Mouse (Mus musculus) intestine, embryonic 15.5 days (tissue): Measurements from ENCODE around the gene Ube2g1. TPM values are rescaled to one million over a fixed set of nuclear protein-coding genes. Genes with fewer than 3 reads are reported as not detected.
"Not testable (repeated sequence)": the region's sequence is repeated elsewhere in the genome, so short reads cannot be mapped to it uniquely, and the experiment has no call there.

Experiments
- ATAC-seq: fragments of 200-750 bp; cut with Nextera tagmentation; 2 replicates; pipeline ENCODE4 v1.8.0; 2017; ENCODE audit warnings: moderate TSS enrichment, moderate library complexity
- H3K27ac ChIP-seq: fragments of 300-500 bp; sonication (generic); 2 replicates; pipeline ENCODE4 v1.5.1; 2015; ENCODE audit warnings: mild to moderate bottlenecking, inconsistent platforms
- H3K27me3 ChIP-seq: fragments of 300-500 bp; sonication (generic); replicated peaks from 2 replicates; pipeline ENCODE4 v1.6.1; 2015; ENCODE audit warnings: inconsistent platforms
- H3K36me3 ChIP-seq: fragments of 300-500 bp; sonication (generic); 2 replicates; pipeline ENCODE4 v1.6.1; 2015; ENCODE audit warnings: inconsistent platforms
- H3K4me1 ChIP-seq: fragments of 300-500 bp; sonication (generic); replicated peaks from 2 replicates; pipeline ENCODE4 v1.6.1; 2015; ENCODE audit warnings: inconsistent platforms
- H3K4me2 ChIP-seq: fragments of 300-500 bp; sonication (generic); replicated peaks from 2 replicates; pipeline ENCODE4 v1.6.1; 2015; ENCODE audit warnings: mild to moderate bottlenecking, inconsistent platforms
- H3K4me3 ChIP-seq: fragments of 300-500 bp; sonication (generic); replicated peaks from 2 replicates; pipeline ENCODE4 v1.5.1; 2015; ENCODE audit warnings: inconsistent platforms
- H3K9ac ChIP-seq: fragments of 300-500 bp; sonication (generic); 2 replicates; pipeline ENCODE4 v1.6.1; 2015; ENCODE audit warnings: inconsistent platforms
- H3K9me3 ChIP-seq: fragments of 300-500 bp; sonication (generic); 2 replicates; pipeline ENCODE4 v1.6.1; 2016; ENCODE audit warnings: inconsistent platforms
- WGBS: fragments of 180-500 bp; shearing (Covaris S2); methylation state at CpG from one replicate; pipeline ENCODE4 v1.1.7; 2015; 5-methylcytosine and 5-hydroxymethylcytosine counted together
- polyA plus RNA-seq: library from polyadenylated mRNA; unstranded; fragments of >200 nt; fragmentation: Nextera tagmentation; extraction: Ambion mirVana; gene quantifications from 2 replicates; pipeline ENCODE4 v1.2.1, GENCODE M21; 2015

Ube2g1 gene
- polyA plus RNA-seq, 1 experiment from 2014 or later = 64.8 TPM

- H3K4me3 ChIP-seq = no peak overlapping the region
- H3K4me1 ChIP-seq = peaks cover 3% of the 10 kb centered on the region; the same call in 1 of the 2 replicates
- no peak for ATAC-seq
- H3K27ac ChIP-seq = no peak overlapping the region
- H3K36me3 ChIP-seq = no peaks in the 10 kb centered on the region
- no peaks in the 10 kb centered on the region for H3K9me3 ChIP-seq
- H3K9ac ChIP-seq = no peak overlapping the region; the same call in 1 of the 2 replicates
- no peaks in the 10 kb centered on the region for H3K27me3 ChIP-seq
- no peak overlapping the region for H3K4me2 ChIP-seq
Measured at GRCm38 (mm10) chr11:72609242-72609641, 2.2 kb downstream of the Ube2g1 start.

- not testable (repeated sequence) for H3K4me1 ChIP-seq, H3K9me3 ChIP-seq, H3K36me3 ChIP-seq, H3K27me3 ChIP-seq, ATAC-seq, H3K4me2 ChIP-seq, H3K4me3 ChIP-seq, H3K27ac ChIP-seq, H3K9ac ChIP-seq
- WGBS = 83% methylated on average over 3 of the region's 3 CpGs
Measured at GRCm38 (mm10) chr11:72614336-72614735, 7.3 kb downstream of the Ube2g1 start.

GRCm38 (mm10) chr11:72615931-72616330, 8.8 kb downstream of the Ube2g1 start:
- no peak overlapping the region for H3K27ac ChIP-seq
- no peak for ATAC-seq
- H3K4me3 ChIP-seq = no peak overlapping the region
- no peaks in the 10 kb centered on the region for H3K4me1 ChIP-seq
- no peak overlapping the region for H3K4me2 ChIP-seq
- H3K9ac ChIP-seq = no peak overlapping the region
- no peaks in the 10 kb centered on the region for H3K36me3 ChIP-seq
- H3K27me3 ChIP-seq = no peaks in the 10 kb centered on the region
- H3K9me3 ChIP-seq = no peaks in the 10 kb centered on the region
- WGBS = 88% methylated on average over 4 of the region's 4 CpGs

- 91% methylated on average over 1 of the region's 1 CpGs for WGBS
Measured at GRCm38 (mm10) chr11:72618476-72618875, 11.4 kb downstream of the Ube2g1 start.

GRCm38 (mm10) chr11:72642730-72643129, 35.6 kb downstream of the Ube2g1 start:
- 75% methylated on average over 4 of the region's 4 CpGs for WGBS
- Histone ChIP-seq H3K9ac (no peak overlapping the region), H3K4me3 (no peak overlapping the region), H3K27ac (no peak overlapping the region), H3K9me3 (no peaks in the 10 kb centered on the region), H3K4me1 (no peaks in the 10 kb centered on the region), H3K27me3 (no peaks in the 10 kb centered on the region), H3K4me2 (no peak overlapping the region), H3K36me3 (no peaks in the 10 kb centered on the region)
- ATAC-seq = no peak

More at GRCm38 (mm10) chr11:72618476-72618875, 11.4 kb downstream of the Ube2g1 start:
- H3K4me3 ChIP-seq = no peak overlapping the region
- no peak overlapping the region for H3K27ac ChIP-seq
- no peaks in the 10 kb centered on the region for H3K9me3 ChIP-seq
- H3K9ac ChIP-seq = no peak overlapping the region
- ATAC-seq = no peak
- no peaks in the 10 kb centered on the region for H3K4me1 ChIP-seq
- no peaks in the 10 kb centered on the region for H3K27me3 ChIP-seq
- H3K36me3 ChIP-seq = no peaks in the 10 kb centered on the region
- no peak overlapping the region for H3K4me2 ChIP-seq

GRCm38 (mm10) chr11:72645386-72645785, 38.3 kb downstream of the Ube2g1 start:
- H3K4me1 ChIP-seq = no peaks in the 10 kb centered on the region
- no peaks in the 10 kb centered on the region for H3K36me3 ChIP-seq
- no peak overlapping the region for H3K9ac ChIP-seq
- H3K4me2 ChIP-seq = no peak overlapping the region
- H3K27me3 ChIP-seq = no peaks in the 10 kb centered on the region
- WGBS = 73% methylated on average over 5 of the region's 5 CpGs
- H3K9me3 ChIP-seq = no peaks in the 10 kb centered on the region
- no peak for ATAC-seq
- no peak overlapping the region for H3K27ac ChIP-seq
- no peak overlapping the region for H3K4me3 ChIP-seq

- H3K36me3 ChIP-seq = no peaks in the 10 kb centered on the region
- H3K27me3 ChIP-seq = no peaks in the 10 kb centered on the region
- no peak overlapping the region for H3K4me3 ChIP-seq
- H3K4me1 ChIP-seq = no peaks in the 10 kb centered on the region
- no peak for ATAC-seq
- 78% methylated on average over 2 of the region's 2 CpGs for WGBS
- no peaks in the 10 kb centered on the region for H3K9me3 ChIP-seq
- H3K4me2 ChIP-seq = no peak overlapping the region
- H3K27ac ChIP-seq = no peak overlapping the region
- no peak overlapping the region for H3K9ac ChIP-seq
Measured at GRCm38 (mm10) chr11:72650347-72650746, 43.3 kb downstream of the Ube2g1 start.

- no peaks in the 10 kb centered on the region for H3K4me1 ChIP-seq
- no peak overlapping the region for H3K27ac ChIP-seq
- no peak overlapping the region for H3K4me2 ChIP-seq
- no peaks in the 10 kb centered on the region for H3K36me3 ChIP-seq
- H3K9ac ChIP-seq = no peak overlapping the region
- H3K9me3 ChIP-seq = no peaks in the 10 kb centered on the region
- no peak for ATAC-seq
- H3K27me3 ChIP-seq = no peaks in the 10 kb centered on the region
- no peak overlapping the region for H3K4me3 ChIP-seq
Measured at GRCm38 (mm10) chr11:72659918-72660317, 52.8 kb downstream of the Ube2g1 start.

- WGBS = 94% methylated on average over 1 of the region's 1 CpGs
Measured at GRCm38 (mm10) chr11:72660359-72660758, 53.3 kb downstream of the Ube2g1 start.

GRCm38 (mm10) chr11:72664641-72665040, 57.6 kb downstream of the Ube2g1 start:
- H3K4me1 ChIP-seq = no peaks in the 10 kb centered on the region
- no peaks in the 10 kb centered on the region for H3K36me3 ChIP-seq
- no peak overlapping the region for H3K4me2 ChIP-seq
- 87% methylated on average over 4 of the region's 4 CpGs for WGBS
- no peaks in the 10 kb centered on the region for H3K27me3 ChIP-seq
- H3K9ac ChIP-seq = no peak overlapping the region
- no peak overlapping the region for H3K27ac ChIP-seq
- no peak overlapping the region for H3K4me3 ChIP-seq
- H3K9me3 ChIP-seq = no peaks in the 10 kb centered on the region
- ATAC-seq = no peak

More at GRCm38 (mm10) chr11:72660359-72660758, 53.3 kb downstream of the Ube2g1 start:
- Histone ChIP-seq H3K4me3 (no peak overlapping the region), H3K27ac (no peak overlapping the region), H3K4me1 (no peaks in the 10 kb centered on the region), H3K27me3 (no peaks in the 10 kb centered on the region), H3K9me3 (no peaks in the 10 kb centered on the region), H3K9ac (no peak overlapping the region), H3K4me2 (no peak overlapping the region), H3K36me3 (no peaks in the 10 kb centered on the region)
- no peak for ATAC-seq

- Histone ChIP-seq H3K4me3 (no peak overlapping the region), H3K27ac (no peak overlapping the region), H3K4me2 (no peak overlapping the region), H3K4me1 (no peaks in the 10 kb centered on the region), H3K9me3 (no peaks in the 10 kb centered on the region), H3K36me3 (no peaks in the 10 kb centered on the region), H3K9ac (no peak overlapping the region), H3K27me3 (no peaks in the 10 kb centered on the region)
- no peak for ATAC-seq
Measured at GRCm38 (mm10) chr11:72670634-72671033, 63.6 kb downstream of the Ube2g1 start.

- H3K9ac ChIP-seq = no peak overlapping the region
- ATAC-seq = no peak
- no peak overlapping the region for H3K4me3 ChIP-seq
- H3K27ac ChIP-seq = no peak overlapping the region
- no peaks in the 10 kb centered on the region for H3K36me3 ChIP-seq
- no peaks in the 10 kb centered on the region for H3K9me3 ChIP-seq
- no peaks in the 10 kb centered on the region for H3K27me3 ChIP-seq
- H3K4me1 ChIP-seq = no peaks in the 10 kb centered on the region
- H3K4me2 ChIP-seq = no peak overlapping the region
- WGBS = 65% methylated on average over 6 of the region's 6 CpGs
Measured at GRCm38 (mm10) chr11:72671294-72671988, 64.4 kb downstream of the Ube2g1 start.

- 78% methylated on average over 1 of the region's 1 CpGs for WGBS
- no peak for ATAC-seq
- no peak overlapping the region for H3K4me3 ChIP-seq
- H3K9ac ChIP-seq = no peak overlapping the region
- no peak overlapping the region for H3K4me2 ChIP-seq
- no peaks in the 10 kb centered on the region for H3K36me3 ChIP-seq
- no peak overlapping the region for H3K27ac ChIP-seq
- H3K9me3 ChIP-seq = no peaks in the 10 kb centered on the region
- no peaks in the 10 kb centered on the region for H3K27me3 ChIP-seq
- H3K4me1 ChIP-seq = no peaks in the 10 kb centered on the region
Measured at GRCm38 (mm10) chr11:72672438-72672837, 65.4 kb downstream of the Ube2g1 start.
